Mouse (Mus musculus) hindbrain, embryonic 16.5 days (tissue): ENCODE measurements at regions not wholly inside any gene's neighbourhood (a gene's known extent, or its start where the extent isn't known, plus 50 kb on each side); places are given as distances from the start of the nearest gene placed in this dataset.

Experiments
- ATAC-seq: fragments of 200-750 bp; cut with Nextera tagmentation; 2 replicates; pipeline ENCODE4 v1.8.0; 2017; ENCODE audit warnings: moderate TSS enrichment, moderate library complexity
- H3K27ac ChIP-seq: fragments of 300-500 bp; sonication (generic); 2 replicates; pipeline ENCODE4 v1.5.1; 2014; ENCODE audit warnings: low read depth, mild to moderate bottlenecking, control low read depth, low read length, moderate library complexity
- H3K27me3 ChIP-seq: fragments of 300-500 bp; sonication (generic); replicated peaks from 2 replicates; pipeline ENCODE4 v1.6.1; 2014; ENCODE audit warnings: low read length; ENCODE audit not compliant: control insufficient read depth, insufficient read depth
- H3K36me3 ChIP-seq: fragments of 300-500 bp; sonication (generic); 2 replicates; pipeline ENCODE4 v1.6.1; 2014; ENCODE audit warnings: mild to moderate bottlenecking, low read length, moderate library complexity, mixed read lengths; ENCODE audit not compliant: control insufficient read depth, insufficient read depth
- H3K4me1 ChIP-seq: fragments of 300-500 bp; sonication (generic); 2 replicates; pipeline ENCODE4 v1.6.1; 2014; ENCODE audit warnings: low read depth, low read length; ENCODE audit not compliant: control insufficient read depth, insufficient read depth
- H3K4me2 ChIP-seq: fragments of 300-500 bp; sonication (generic); 2 replicates; pipeline ENCODE4 v1.6.1; 2014; ENCODE audit warnings: mild to moderate bottlenecking, low read length, control low read depth, moderate library complexity
- H3K4me3 ChIP-seq: fragments of 300-500 bp; sonication (generic); 2 replicates; pipeline ENCODE4 v1.5.1; 2014; ENCODE audit warnings: mild to moderate bottlenecking, low read length, control low read depth, moderate library complexity
- H3K9ac ChIP-seq: fragments of 300-500 bp; sonication (generic); 2 replicates; pipeline ENCODE4 v1.6.1; 2014; ENCODE audit warnings: low read depth, mild to moderate bottlenecking, control low read depth, low read length, moderate library complexity
- H3K9me3 ChIP-seq: fragments of 300-500 bp; sonication (generic); 2 replicates; pipeline ENCODE4 v1.6.1; 2014; ENCODE audit warnings: mild to moderate bottlenecking, low read length, moderate library complexity; ENCODE audit not compliant: control insufficient read depth
- WGBS: fragments of 180-500 bp; shearing (Covaris S2); extraction: QIAGEN DNeasy Blood & Tissue Kit; methylation state at CpG from one replicate; pipeline ENCODE4 v1.1.7; 2014; 5-methylcytosine and 5-hydroxymethylcytosine counted together

DNA sequence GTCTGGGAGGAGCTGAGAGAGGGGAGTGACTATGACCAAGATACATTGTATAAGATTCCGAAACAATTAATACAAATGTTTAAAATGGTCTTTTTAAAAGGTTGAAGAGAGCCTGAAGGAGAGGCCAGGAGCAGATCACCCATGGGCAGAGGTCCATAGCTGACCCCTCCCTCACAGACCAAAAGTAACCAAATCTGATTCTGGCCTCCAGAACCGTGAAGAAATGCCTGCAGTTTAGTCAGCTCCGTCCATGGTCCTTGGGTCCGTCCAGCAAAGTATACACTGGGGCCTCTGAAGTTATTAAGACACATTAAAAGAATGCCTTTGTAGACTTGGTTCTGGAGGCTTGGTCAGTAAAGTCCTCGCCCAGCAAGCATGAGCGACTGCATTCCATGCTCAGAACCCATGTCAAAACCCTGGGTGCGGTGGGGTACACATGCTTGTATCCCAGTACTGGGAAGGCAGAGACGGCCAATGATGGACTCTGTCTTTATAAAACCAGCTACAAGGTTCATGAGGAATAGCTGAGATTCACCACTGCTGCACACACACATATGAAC lies 236.5 kb downstream of the Setd4 start:
- Histone ChIP-seq H3K36me3 (no peaks in the 10 kb centered on the region), H3K4me1 (no peaks in the 10 kb centered on the region; the same call in 1 of the 2 replicates), H3K9ac (no peak overlapping the region), H3K9me3 (no peaks in the 10 kb centered on the region), H3K4me2 (no peak overlapping the region), H3K27me3 (no peaks in the 10 kb centered on the region), H3K27ac (no peak overlapping the region), H3K4me3 (no peak overlapping the region)
- no peak for ATAC-seq
- 89% methylated on average over 8 of the region's 8 CpGs for WGBS

DNA sequence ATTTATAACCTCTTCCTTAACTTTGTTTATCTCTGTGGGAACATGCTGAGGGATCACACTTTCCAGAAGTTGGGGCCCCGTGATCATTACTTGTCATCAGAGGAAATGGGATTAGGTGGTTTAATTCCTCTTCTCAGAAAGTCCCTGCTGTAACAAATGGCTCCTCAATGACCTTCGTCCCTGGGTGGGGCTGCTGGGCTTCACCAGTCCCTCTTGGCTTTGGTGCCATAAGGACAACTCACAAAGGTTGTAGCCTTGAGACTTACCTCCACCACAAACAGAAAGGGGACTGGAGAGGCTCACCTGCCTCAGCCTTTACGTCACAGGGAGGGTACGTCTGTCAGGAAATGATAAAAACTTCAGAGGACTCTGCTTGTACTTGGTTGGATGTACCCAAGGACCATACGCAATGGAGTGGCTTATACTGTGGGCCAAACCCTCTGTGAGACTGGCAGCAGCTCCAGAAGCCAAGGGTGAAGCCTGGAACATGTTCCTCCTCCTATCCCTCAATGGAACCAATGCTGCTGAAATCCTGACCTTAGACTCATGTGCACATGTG lies 237.4 kb downstream of the Setd4 start:
- Histone ChIP-seq H3K27ac (no peak overlapping the region), H3K27me3 (no peaks in the 10 kb centered on the region), H3K4me3 (no peak overlapping the region), H3K9ac (no peak overlapping the region), H3K4me2 (no peak overlapping the region), H3K36me3 (no peaks in the 10 kb centered on the region), H3K4me1 (no peaks in the 10 kb centered on the region; the same call in 1 of the 2 replicates), H3K9me3 (no peaks in the 10 kb centered on the region)
- 89% methylated on average over 5 of the region's 5 CpGs for WGBS
- no peak for ATAC-seq

GRCm38 (mm10) chr16:93365236-93365951 lies 238.5 kb downstream of the Setd4 start:
- no peak for ATAC-seq
- 80% methylated on average over 3 of the region's 3 CpGs for WGBS
- H3K4me2 ChIP-seq = no peak overlapping the region

DNA sequence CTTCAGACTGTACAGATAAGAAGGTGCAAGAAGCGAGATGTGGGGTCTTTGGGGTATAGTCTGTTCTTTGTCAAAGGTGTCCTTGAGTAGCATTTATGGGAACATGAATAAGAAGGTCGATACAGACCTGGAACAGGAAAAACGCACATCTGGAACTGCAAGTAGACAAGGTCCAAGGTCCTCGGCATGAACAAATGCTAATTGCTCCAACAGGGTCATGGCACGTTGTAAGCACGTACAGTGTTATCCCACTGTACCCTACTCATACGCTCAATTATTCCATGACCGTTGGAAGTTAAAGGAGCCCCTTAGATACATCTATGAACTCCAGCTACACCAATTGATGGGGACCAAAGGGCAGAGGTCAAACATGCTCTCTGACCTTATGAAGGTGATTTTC lies 244.1 kb downstream of the Setd4 start:
- Histone ChIP-seq H3K4me2 (no peak overlapping the region), H3K4me1 (no peaks in the 10 kb centered on the region), H3K9ac (no peak overlapping the region), H3K4me3 (no peak overlapping the region), H3K9me3 (no peaks in the 10 kb centered on the region), H3K27me3 (no peaks in the 10 kb centered on the region), H3K27ac (no peak overlapping the region), H3K36me3 (no peaks in the 10 kb centered on the region)
- no peak for ATAC-seq
- whole genome bisulfite sequencing = 95% methylated on average over 8 of the region's 8 CpGs

More at GRCm38 (mm10) chr16:93365236-93365951, 238.5 kb downstream of the Setd4 start:
- H3K9ac ChIP-seq = no peak overlapping the region
- no peak overlapping the region for H3K4me3 ChIP-seq
- H3K27ac ChIP-seq = no peak overlapping the region
- no peaks in the 10 kb centered on the region; the same call in 1 of the 2 replicates for H3K4me1 ChIP-seq
- no peaks in the 10 kb centered on the region for H3K36me3 ChIP-seq
- H3K27me3 ChIP-seq = no peaks in the 10 kb centered on the region
- H3K9me3 ChIP-seq = no peaks in the 10 kb centered on the region

- Histone ChIP-seq H3K4me3 (no peak overlapping the region), H3K27ac (no peak overlapping the region), H3K9me3 (no peaks in the 10 kb centered on the region), H3K4me2 (no peak overlapping the region), H3K36me3 (no peaks in the 10 kb centered on the region), H3K27me3 (no peaks in the 10 kb centered on the region), H3K9ac (no peak overlapping the region), H3K4me1 (no peaks in the 10 kb centered on the region)
- 82% methylated on average over 6 of the region's 6 CpGs for WGBS
- no peak for ATAC-seq
These were observed 245.2 kb downstream of the Setd4 start for GRCm38 (mm10) chr16:93358613-93359012.

GRCm38 (mm10) chr16:93358166-93358565 lies 245.7 kb downstream of the Setd4 start:
- Histone ChIP-seq H3K27ac (no peak overlapping the region), H3K4me3 (no peak overlapping the region), H3K4me1 (no peaks in the 10 kb centered on the region), H3K27me3 (no peaks in the 10 kb centered on the region), H3K9me3 (no peaks in the 10 kb centered on the region), H3K9ac (no peak overlapping the region), H3K36me3 (no peaks in the 10 kb centered on the region), H3K4me2 (no peak overlapping the region)
- ATAC-seq = no peak
- WGBS = 82% methylated on average over 4 of the region's 4 CpGs

- Histone ChIP-seq H3K27ac (no peak overlapping the region), H3K9me3 (no peaks in the 10 kb centered on the region), H3K4me3 (no peak overlapping the region), H3K9ac (no peak overlapping the region), H3K27me3 (no peaks in the 10 kb centered on the region), H3K4me1 (no peaks in the 10 kb centered on the region), H3K4me2 (no peak overlapping the region), H3K36me3 (no peaks in the 10 kb centered on the region)
- 85% methylated on average over 11 of the region's 11 CpGs for WGBS
- ATAC-seq = no peak
These were observed 248.5 kb downstream of the Setd4 start for GRCm38 (mm10) chr16:93355204-93355899.

DNA sequence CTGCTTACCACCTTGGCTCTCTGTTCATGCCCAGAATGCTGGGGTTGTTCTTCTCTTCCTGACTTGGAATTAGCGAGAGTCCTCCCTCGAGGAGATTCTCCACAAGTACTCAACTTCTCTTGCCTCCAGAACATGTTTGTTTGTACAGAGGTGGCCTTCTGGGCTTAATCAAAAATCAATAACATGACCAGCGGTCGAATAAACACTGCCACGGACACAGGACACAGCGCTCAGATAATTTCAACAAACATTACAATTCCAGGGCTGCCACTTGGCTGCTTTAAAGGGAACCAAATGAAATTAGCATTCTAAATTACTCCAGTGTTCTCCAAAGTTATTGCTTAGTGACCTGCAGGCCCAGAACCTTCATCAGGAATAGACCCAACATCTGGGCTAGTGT lies 249.9 kb downstream of the Setd4 start:
- WGBS = 57% methylated on average over 6 of the region's 6 CpGs

DNA sequence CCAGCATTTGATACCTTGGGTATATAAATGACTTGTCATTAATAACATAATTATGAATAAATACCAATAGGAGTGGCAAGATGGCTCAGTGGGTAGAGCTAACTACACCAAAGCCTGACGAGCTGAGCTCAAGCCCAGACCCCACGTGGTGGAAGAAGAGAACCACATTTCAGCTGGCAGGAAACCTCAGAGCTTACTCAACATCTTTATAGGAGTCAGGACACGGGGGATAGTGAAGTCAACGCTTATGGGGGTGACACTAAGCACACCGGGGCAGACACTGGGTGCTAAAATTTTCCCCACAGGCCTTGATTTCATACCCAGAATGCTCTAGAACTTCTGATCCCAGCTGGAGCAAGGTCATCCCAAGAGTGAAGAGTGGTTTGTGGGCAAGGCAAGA lies 259.3 kb downstream of the Setd4 start:
- no peak for ATAC-seq
- no peak overlapping the region for H3K4me3 ChIP-seq
- no peak overlapping the region for H3K9ac ChIP-seq
- no peaks in the 10 kb centered on the region for H3K36me3 ChIP-seq
- no peaks in the 10 kb centered on the region for H3K4me1 ChIP-seq
- H3K4me2 ChIP-seq = no peak overlapping the region
- H3K27me3 ChIP-seq = no peaks in the 10 kb centered on the region
- H3K9me3 ChIP-seq = no peaks in the 10 kb centered on the region
- 83% methylated on average over 5 of the region's 5 CpGs for WGBS
- no peak overlapping the region for H3K27ac ChIP-seq

More for the DNA sequence above, 249.9 kb downstream of the Setd4 start:
- Histone ChIP-seq H3K4me2 (no peak overlapping the region), H3K9ac (no peak overlapping the region), H3K36me3 (no peaks in the 10 kb centered on the region), H3K27me3 (no peaks in the 10 kb centered on the region), H3K4me3 (no peak overlapping the region), H3K27ac (no peak overlapping the region), H3K9me3 (no peaks in the 10 kb centered on the region), H3K4me1 (no peaks in the 10 kb centered on the region)
- no peak for ATAC-seq
